Mouse (Mus musculus): ENCODE data around the gene Aadat.

DNA sequence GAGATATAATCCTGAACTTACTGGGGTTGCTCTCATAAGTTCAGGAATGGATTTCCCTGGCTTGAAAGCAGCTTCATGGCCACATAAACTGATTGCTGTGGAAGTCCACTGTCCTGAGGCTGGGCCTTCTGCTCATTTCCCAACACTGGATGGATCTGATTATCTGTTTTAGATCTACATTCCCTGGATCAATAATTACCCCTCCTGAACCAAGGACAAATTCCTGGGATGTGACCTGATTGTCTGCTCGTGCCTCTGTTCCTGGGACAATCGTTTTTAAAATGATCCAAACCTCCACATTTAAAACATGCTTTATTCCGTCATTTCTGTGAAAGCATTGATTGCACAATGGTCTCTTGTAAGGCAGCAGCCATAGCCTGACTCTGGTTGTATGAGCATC, 61.1 kb downstream of the Aadat start:
- no peak for TF ChIP-seq EP300 (IDR thresholded peaks at IDR 0.05; ENCODE audit: insufficient read depth, low read depth, low read length)
- TF ChIP-seq CTCF (IDR thresholded peaks at IDR 0.05) = no peak
